Mouse (Mus musculus) adrenal gland (tissue): ENCODE data around the gene Scarf1.

Source experiments
- intact Hi-C: fragments of 180-260 bp; cut with DNase I; formaldehyde crosslinking; loops from one replicate; pipeline ENCODE4 v1.15.1; 2025

The Scarf1 gene

GRCm38 (mm10) chr11:75560530-75561409 is 47.4 kb downstream of the Scarf1 start:
- intact Hi-C loops, result no loop called here

GRCm38 (mm10) chr11:75561410-75561791 is 48.1 kb downstream of the Scarf1 start:
- intact Hi-C loops, result no loop called here

GRCm38 (mm10) chr11:75562840-75563239 is 49.5 kb downstream of the Scarf1 start:
- intact Hi-C loops, result no loop called here

- intact Hi-C loops, result no loop called here
Observed at GRCm38 (mm10) chr11:75563851-75564548, 50.7 kb downstream of the Scarf1 start.

GRCm38 (mm10) chr11:75565849-75566248 is 52.5 kb downstream of the Scarf1 start:
- intact Hi-C loops, result no loop called here

GRCm38 (mm10) chr11:75566276-75567196 is 53.2 kb downstream of the Scarf1 start:
- intact Hi-C loops, result no loop called here

GRCm38 (mm10) chr11:75567346-75568114 is 54.2 kb downstream of the Scarf1 start:
- intact Hi-C loops, result no loop called here

GRCm38 (mm10) chr11:75568115-75568511 is 54.8 kb downstream of the Scarf1 start:
- intact Hi-C loops, result no loop called here

GRCm38 (mm10) chr11:75568962-75569361 is 55.6 kb downstream of the Scarf1 start:
- intact Hi-C loops, result no loop called here

GRCm38 (mm10) chr11:75570375-75571125 is 57.2 kb downstream of the Scarf1 start:
- intact Hi-C loops, result loop anchor here (10.0 kb wide), 1 partner anchor 156 kb away; no protein-coding TSS in a partner anchor

- intact Hi-C loops, result loop anchor here (10.0 kb wide), 1 partner anchor 157 kb away; no protein-coding TSS in a partner anchor
Observed at GRCm38 (mm10) chr11:75571126-75571990, 58.0 kb downstream of the Scarf1 start.

GRCm38 (mm10) chr11:75572301-75572791 is 59.0 kb downstream of the Scarf1 start:
- intact Hi-C loops, result loop anchor here (10.0 kb wide), 1 partner anchor 158 kb away; no protein-coding TSS in a partner anchor

- intact Hi-C loops, result loop anchor here (1.0 to 10.0 kb wide), 2 partner anchors 43 to 158 kb away; no protein-coding TSS in a partner anchor
Observed at GRCm38 (mm10) chr11:75572854-75573650, 59.7 kb downstream of the Scarf1 start.

- intact Hi-C loops, result loop anchor here (10.0 kb wide), 1 partner anchor 160 kb away; no protein-coding TSS in a partner anchor
Observed at GRCm38 (mm10) chr11:75574378-75575123, 61.2 kb downstream of the Scarf1 start.

- intact Hi-C loops, result loop anchor here (10.0 kb wide), 1 partner anchor 161 kb away; no protein-coding TSS in a partner anchor
Observed at GRCm38 (mm10) chr11:75575560-75576123, 62.3 kb downstream of the Scarf1 start.
